Mouse (Mus musculus) cerebellum, postnatal 4 days (tissue): ENCODE data around the gene Myh3.

ENCODE experiments used
- DNase-seq, 2 experiments: peaks; one replicate each; pipeline ENCODE4 v3.0.0; 2022; ENCODE audit warnings: low spot score in 2 of 2, mixed read lengths in 1 of 2

Myh3 gene

GRCm38 (mm10) chr11:67143863-67144498 lies 65.9 kb downstream of the Myh3 start:
- no peak for DNase-seq

GRCm38 (mm10) chr11:67144559-67145265 lies 66.6 kb downstream of the Myh3 start:
- DNase-seq: no peak

DNA sequence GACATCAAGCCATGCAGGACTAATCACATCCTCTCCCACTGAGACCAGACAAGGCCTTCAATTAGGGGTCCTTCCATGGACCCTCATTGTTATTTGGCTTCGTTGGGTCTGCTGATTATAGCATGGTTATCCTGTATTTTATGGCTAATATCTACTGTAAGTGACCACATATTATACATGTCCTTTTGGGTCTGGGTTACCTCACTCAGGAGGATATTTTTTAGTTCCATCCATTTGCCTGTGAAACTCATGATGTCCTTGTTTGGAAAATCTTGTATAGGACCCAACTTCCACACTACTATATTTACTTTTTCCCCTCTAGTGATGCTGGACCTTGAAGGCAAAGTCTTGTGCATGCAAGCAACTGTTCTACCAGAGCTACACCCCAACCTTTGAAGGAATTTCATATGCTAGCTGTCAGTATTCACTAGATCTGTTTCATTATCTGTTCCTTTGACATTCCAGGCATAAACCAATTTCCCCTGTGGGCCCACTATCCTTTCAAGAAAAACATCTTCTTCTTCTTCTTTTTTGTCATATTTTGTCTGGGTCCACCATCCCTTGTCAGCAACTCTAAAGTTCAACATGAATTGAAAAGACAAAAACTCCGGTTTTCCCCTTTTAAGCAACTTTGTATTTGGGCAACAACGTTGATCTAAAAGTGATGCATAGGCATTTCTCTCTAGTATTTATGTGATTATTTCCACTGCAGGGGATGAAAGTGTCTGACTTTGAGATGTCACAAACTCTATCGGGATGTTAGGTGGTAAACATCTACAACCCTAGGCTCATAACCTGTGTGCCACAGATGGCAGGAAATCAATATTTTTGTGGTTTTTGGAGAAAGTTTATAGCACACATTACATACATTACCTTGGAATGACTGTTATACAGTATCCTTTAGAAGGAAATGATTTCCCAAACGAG lies 67.6 kb downstream of the Myh3 start:
- no peak for DNase-seq

- DNase-seq: no peak
Measured at GRCm38 (mm10) chr11:67146409-67147282, 68.5 kb downstream of the Myh3 start.

GRCm38 (mm10) chr11:67147283-67147921 lies 69.3 kb downstream of the Myh3 start:
- DNase-seq: no peak

- no peak for DNase-seq
Measured at GRCm38 (mm10) chr11:67148286-67149012, 70.3 kb downstream of the Myh3 start.

GRCm38 (mm10) chr11:67150237-67150636 lies 72.1 kb downstream of the Myh3 start:
- DNase-seq: no peak

DNA sequence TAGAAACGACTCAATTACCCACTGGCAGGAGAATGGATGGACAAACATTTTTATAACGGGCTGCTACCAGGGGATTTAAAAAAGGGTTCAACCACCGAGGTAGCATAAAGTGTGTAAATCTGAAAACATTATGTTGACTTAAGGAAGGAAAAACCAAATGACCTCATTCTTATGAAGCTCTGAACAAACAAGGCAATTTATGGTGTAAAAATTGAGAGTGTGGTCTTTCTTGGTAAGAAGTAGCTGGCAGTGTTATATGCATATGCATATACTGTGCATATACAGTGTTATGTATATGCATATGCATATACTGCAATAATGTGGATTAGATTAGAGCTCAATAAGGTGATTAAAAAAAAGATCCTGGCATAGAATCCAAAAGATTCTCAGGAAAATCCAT lies 73.1 kb downstream of the Myh3 start:
- no peak for DNase-seq
